Mouse (Mus musculus) embryonic facial prominence, embryonic 12.5 days (tissue): ENCODE measurements around the gene Actr1a. TPM values are rescaled to one million over a fixed set of nuclear protein-coding genes. Genes with fewer than 3 reads are reported as not detected.

Source experiments
- ATAC-seq: fragments of 200-750 bp; cut with Nextera tagmentation; 2 replicates; pipeline ENCODE4 v1.8.0; 2017; ENCODE audit not compliant: insufficient number of reproducible peaks, insufficient read depth, low FRiP score, low TSS enrichment
- H3K27ac ChIP-seq: fragments of 300-500 bp; sonication (generic); 2 replicates; pipeline ENCODE4 v1.5.1; 2016; ENCODE audit warnings: mild to moderate bottlenecking
- H3K27me3 ChIP-seq: fragments of 300-500 bp; sonication (generic); 2 replicates; pipeline ENCODE4 v1.6.1; 2016; ENCODE audit warnings: mild to moderate bottlenecking, moderate library complexity
- H3K36me3 ChIP-seq: fragments of 300-500 bp; sonication (generic); 2 replicates; pipeline ENCODE4 v1.6.1; 2016; ENCODE audit warnings: mild to moderate bottlenecking
- H3K4me1 ChIP-seq: fragments of 300-500 bp; sonication (generic); 2 replicates; pipeline ENCODE4 v1.6.1; 2016
- H3K4me2 ChIP-seq: fragments of 300-500 bp; sonication (generic); replicated peaks from 2 replicates; pipeline ENCODE4 v1.6.1; 2016; ENCODE audit warnings: mild to moderate bottlenecking, moderate library complexity
- H3K4me3 ChIP-seq: fragments of 300-500 bp; sonication (generic); 2 replicates; pipeline ENCODE4 v1.5.1; 2016; ENCODE audit warnings: mild to moderate bottlenecking
- H3K9ac ChIP-seq: fragments of 300-500 bp; sonication (generic); 2 replicates; pipeline ENCODE4 v1.6.1; 2016; ENCODE audit warnings: mild to moderate bottlenecking, moderate library complexity
- H3K9me3 ChIP-seq: fragments of 300-500 bp; sonication (generic); 2 replicates; pipeline ENCODE4 v1.6.1; 2016; ENCODE audit warnings: mild to moderate bottlenecking, moderate library complexity
- WGBS: fragments of 180-500 bp; shearing (Covaris S2); methylation state at CpG from one replicate; pipeline ENCODE4 v1.1.7; 2016; 5-methylcytosine and 5-hydroxymethylcytosine counted together
- polyA plus RNA-seq: library from polyadenylated mRNA; unstranded; fragments of >200 nt; fragmentation: Nextera tagmentation; extraction: Ambion mirVana; gene quantifications from 2 replicates; pipeline ENCODE4 v1.2.1, GENCODE M21; 2016

Actr1a gene
- polyA plus RNA-seq, 1 experiment from 2014 or later: 161 TPM

GRCm38 (mm10) chr19:46398401-46398800 is 2.9 kb upstream of the Actr1a start:
- H3K4me1 ChIP-seq: peaks cover 42% of the 10 kb centered on the region
- 31% methylated on average over 3 of the region's 3 CpGs for WGBS
- H3K9ac ChIP-seq: peak overlapping the region; percentile 66
- ATAC-seq: no peak
- peak overlapping the region; percentile 83 for H3K4me2 ChIP-seq
- H3K36me3 ChIP-seq: peaks cover 13% of the 10 kb centered on the region
- no peaks in the 10 kb centered on the region for H3K9me3 ChIP-seq
- no peaks in the 10 kb centered on the region for H3K27me3 ChIP-seq
- peak overlapping the region; percentile 59 for H3K4me3 ChIP-seq
- no peak overlapping the region for H3K27ac ChIP-seq

GRCm38 (mm10) chr19:46397436-46398001 is 2.0 kb upstream of the Actr1a start:
- Histone ChIP-seq H3K9me3 (no peaks in the 10 kb centered on the region), H3K4me3 (peak overlapping the region; percentile 59), H3K27me3 (no peaks in the 10 kb centered on the region), H3K27ac (peak overlapping the region; percentile 81), H3K4me2 (peak overlapping the region; percentile 83), H3K4me1 (peaks cover 43% of the 10 kb centered on the region), H3K9ac (peak overlapping the region; percentile 66), H3K36me3 (peaks cover 11% of the 10 kb centered on the region)
- ATAC-seq: no peak
- under 1% methylated on average over 19 of the region's 19 CpGs for WGBS

- peak within 1 kb of the TSS; percentile 81 for H3K27ac ChIP-seq
- peak; percentile 80 for ATAC-seq
- under 1% methylated on average over 57 of the region's 57 CpGs for WGBS
These were observed 1.3 kb upstream of the Actr1a start, which contains the start of gene Sufu for GRCm38 (mm10) chr19:46396686-46397435. Sufu (plus strand) TSS chr19:46396896.

GRCm38 (mm10) chr19:46396109-46396508 is 561 bp upstream of the Actr1a start:
- no peaks in the 10 kb centered on the region for H3K9me3 ChIP-seq
- peak overlapping the region; percentile 79 for H3K4me3 ChIP-seq
- no peak for ATAC-seq
- H3K36me3 ChIP-seq: peaks cover 7% of the 10 kb centered on the region
- peak overlapping the region; percentile 45 for H3K4me2 ChIP-seq
- WGBS: 13% methylated on average over 8 of the region's 8 CpGs
- peaks cover 43% of the 10 kb centered on the region for H3K4me1 ChIP-seq
- no peak overlapping the region for H3K9ac ChIP-seq
- H3K27me3 ChIP-seq: no peaks in the 10 kb centered on the region
- H3K27ac ChIP-seq: peak overlapping the region; percentile 20; the same call in 1 of the 2 replicates

More at GRCm38 (mm10) chr19:46396686-46397435, 1.3 kb upstream of the Actr1a start, which contains the start of gene Sufu:
- H3K4me1 ChIP-seq: peaks cover 43% of the 10 kb centered on the region
- no peaks in the 10 kb centered on the region for H3K27me3 ChIP-seq
- H3K4me3 ChIP-seq: peak within 1 kb of the TSS; percentile 79
- peaks cover 11% of the 10 kb centered on the region for H3K36me3 ChIP-seq
- H3K9me3 ChIP-seq: no peaks in the 10 kb centered on the region
- H3K9ac ChIP-seq: peak within 1 kb of the TSS; percentile 66
- H3K4me2 ChIP-seq: peak within 1 kb of the TSS; percentile 83

- H3K27ac ChIP-seq: no peak overlapping the region
- H3K9me3 ChIP-seq: no peaks in the 10 kb centered on the region
- WGBS: 6% methylated on average over 10 of the region's 10 CpGs
- peak overlapping the region; percentile 88 for H3K4me2 ChIP-seq
- peak overlapping the region; percentile 79 for H3K4me3 ChIP-seq
- peak overlapping the region; percentile 80 for H3K9ac ChIP-seq
- peaks cover 38% of the 10 kb centered on the region for H3K4me1 ChIP-seq
- H3K27me3 ChIP-seq: no peaks in the 10 kb centered on the region
- ATAC-seq: no peak
- no peaks in the 10 kb centered on the region for H3K36me3 ChIP-seq
These were observed 838 bp downstream of the Actr1a start for GRCm38 (mm10) chr19:46394712-46395108.

- ATAC-seq: no peak
- Histone ChIP-seq H3K9me3 (no peaks in the 10 kb centered on the region), H3K4me2 (no peak overlapping the region), H3K36me3 (peaks cover 10% of the 10 kb centered on the region), H3K27me3 (no peaks in the 10 kb centered on the region), H3K9ac (no peak overlapping the region), H3K4me1 (peaks cover 17% of the 10 kb centered on the region), H3K4me3 (no peak overlapping the region), H3K27ac (no peak overlapping the region)
- WGBS: 57% methylated on average over 4 of the region's 4 CpGs
These were observed 3.5 kb downstream of the Actr1a start for GRCm38 (mm10) chr19:46392018-46392417.

GRCm38 (mm10) chr19:46389872-46390271 is 5.7 kb downstream of the Actr1a start:
- 89% methylated on average over 5 of the region's 5 CpGs for WGBS
- H3K4me1 ChIP-seq: peaks cover 15% of the 10 kb centered on the region
- H3K27ac ChIP-seq: no peak overlapping the region
- no peak overlapping the region for H3K9ac ChIP-seq
- H3K4me2 ChIP-seq: no peak overlapping the region
- ATAC-seq: no peak
- H3K9me3 ChIP-seq: no peaks in the 10 kb centered on the region
- no peak overlapping the region for H3K4me3 ChIP-seq
- no peaks in the 10 kb centered on the region for H3K27me3 ChIP-seq
- H3K36me3 ChIP-seq: peaks cover 23% of the 10 kb centered on the region

GRCm38 (mm10) chr19:46382275-46382674 is 13.3 kb downstream of the Actr1a start:
- H3K9me3 ChIP-seq: no peaks in the 10 kb centered on the region
- H3K4me1 ChIP-seq: no peaks in the 10 kb centered on the region
- H3K27ac ChIP-seq: no peak overlapping the region
- peaks cover 88% of the 10 kb centered on the region for H3K36me3 ChIP-seq
- no peak overlapping the region for H3K4me3 ChIP-seq
- no peak for ATAC-seq
- no peak overlapping the region for H3K4me2 ChIP-seq
- WGBS: 91% methylated on average over 9 of the region's 9 CpGs
- no peak overlapping the region for H3K9ac ChIP-seq
- no peaks in the 10 kb centered on the region for H3K27me3 ChIP-seq

- Histone ChIP-seq H3K4me1 (no peaks in the 10 kb centered on the region), H3K36me3 (peaks cover 43% of the 10 kb centered on the region), H3K27ac (no peak overlapping the region), H3K9ac (no peak overlapping the region), H3K4me2 (no peak overlapping the region), H3K27me3 (no peaks in the 10 kb centered on the region), H3K4me3 (no peak overlapping the region), H3K9me3 (no peaks in the 10 kb centered on the region)
- 49% methylated on average over 4 of the region's 4 CpGs for WGBS
- no peak for ATAC-seq
These were observed 19.7 kb downstream of the Actr1a start for GRCm38 (mm10) chr19:46375891-46376290.

GRCm38 (mm10) chr19:46375489-46375888 is 20.1 kb downstream of the Actr1a start:
- no peaks in the 10 kb centered on the region for H3K9me3 ChIP-seq
- H3K36me3 ChIP-seq: peaks cover 39% of the 10 kb centered on the region
- H3K4me1 ChIP-seq: no peaks in the 10 kb centered on the region
- H3K4me2 ChIP-seq: no peak overlapping the region
- H3K9ac ChIP-seq: no peak overlapping the region
- no peak for ATAC-seq
- WGBS: 71% methylated on average over 5 of the region's 5 CpGs
- no peak overlapping the region for H3K27ac ChIP-seq
- no peaks in the 10 kb centered on the region for H3K27me3 ChIP-seq
- no peak overlapping the region for H3K4me3 ChIP-seq

- H3K36me3 ChIP-seq: peaks cover 30% of the 10 kb centered on the region
- H3K9ac ChIP-seq: no peak overlapping the region
- H3K9me3 ChIP-seq: no peaks in the 10 kb centered on the region
- H3K4me2 ChIP-seq: no peak overlapping the region
- H3K4me1 ChIP-seq: no peaks in the 10 kb centered on the region
- no peaks in the 10 kb centered on the region for H3K27me3 ChIP-seq
- WGBS: 52% methylated on average over 21 of the region's 21 CpGs
- H3K4me3 ChIP-seq: no peak overlapping the region
- H3K27ac ChIP-seq: no peak overlapping the region
- ATAC-seq: no peak
These were observed 21.0 kb downstream of the Actr1a start for GRCm38 (mm10) chr19:46374477-46375088.

- H3K9ac ChIP-seq: no peak overlapping the region
- no peaks in the 10 kb centered on the region for H3K36me3 ChIP-seq
- no peak overlapping the region for H3K4me2 ChIP-seq
- no peaks in the 10 kb centered on the region for H3K9me3 ChIP-seq
- no peak for ATAC-seq
- WGBS: 26% methylated on average over 4 of the region's 4 CpGs
- no peak overlapping the region for H3K27ac ChIP-seq
- no peaks in the 10 kb centered on the region for H3K4me1 ChIP-seq
- H3K4me3 ChIP-seq: no peak overlapping the region
- no peaks in the 10 kb centered on the region for H3K27me3 ChIP-seq
These were observed 26.3 kb downstream of the Actr1a start for GRCm38 (mm10) chr19:46369204-46369603.
